Mouse (Mus musculus) bone marrow macrophage, adult 2 months (primary cell): ENCODE measurements around the gene Rnf181.

ENCODE experiments used
- CTCF ChIP-seq: IDR thresholded peaks from 2 replicates; pipeline ENCODE4 v1.5.1; 2012; ENCODE audit warnings: low read depth, mild to moderate bottlenecking, low read length, moderate library complexity
- POLR2A ChIP-seq: IDR thresholded peaks from 2 replicates; pipeline ENCODE4 v1.6.1; 2012; ENCODE audit warnings: mild to moderate bottlenecking, low read depth, low read length, borderline replicate concordance

GRCm38 (mm10) chr6:72399967-72400366, 33.2 kb upstream of the Rnf181 start:
- TF ChIP-seq POLR2A (no peak), CTCF (no peak)
